Mouse (Mus musculus) limb, embryonic 13.5 days (tissue): ENCODE results near the gene Enox1. TPM values are rescaled to one million over a fixed set of nuclear protein-coding genes. Genes with fewer than 3 reads are reported as not detected.

Source experiments
- ATAC-seq: fragments of 200-750 bp; cut with Nextera tagmentation; 2 replicates; pipeline ENCODE4 v1.8.0; 2017; ENCODE audit warnings: low read depth, moderate number of reproducible peaks, moderate TSS enrichment; ENCODE audit not compliant: low FRiP score
- H3K27ac ChIP-seq: fragments of 300-500 bp; sonication (generic); 2 replicates; pipeline ENCODE4 v1.5.1; 2015; ENCODE audit warnings: inconsistent platforms, mild to moderate bottlenecking, moderate library complexity
- H3K27me3 ChIP-seq: fragments of 300-500 bp; sonication (generic); 2 replicates; pipeline ENCODE4 v1.6.1; 2015; ENCODE audit warnings: mild to moderate bottlenecking, inconsistent platforms
- H3K36me3 ChIP-seq: fragments of 300-500 bp; sonication (generic); 2 replicates; pipeline ENCODE4 v1.6.1; 2015; ENCODE audit warnings: inconsistent platforms, mild to moderate bottlenecking, moderate library complexity
- H3K4me1 ChIP-seq: fragments of 300-500 bp; sonication (generic); 2 replicates; pipeline ENCODE4 v1.6.1; 2015; ENCODE audit warnings: inconsistent platforms
- H3K4me2 ChIP-seq: fragments of 300-500 bp; sonication (generic); replicated peaks from 2 replicates; pipeline ENCODE4 v1.6.1; 2015; ENCODE audit warnings: inconsistent platforms, mild to moderate bottlenecking, moderate library complexity
- H3K4me3 ChIP-seq: fragments of 300-500 bp; sonication (generic); 2 replicates; pipeline ENCODE4 v1.5.1; 2015; ENCODE audit warnings: moderate library complexity, mild to moderate bottlenecking, inconsistent platforms
- H3K9ac ChIP-seq: fragments of 300-500 bp; sonication (generic); 2 replicates; pipeline ENCODE4 v1.6.1; 2015; ENCODE audit warnings: mild to moderate bottlenecking, inconsistent platforms
- H3K9me3 ChIP-seq: fragments of 300-500 bp; sonication (generic); 2 replicates; pipeline ENCODE4 v1.6.1; 2016; ENCODE audit warnings: inconsistent platforms
- WGBS: fragments of 180-500 bp; shearing (Covaris S2); methylation state at CpG from one replicate; pipeline ENCODE4 v1.1.7; 2015; 5-methylcytosine and 5-hydroxymethylcytosine counted together
- polyA plus RNA-seq: library from polyadenylated mRNA; unstranded; fragments of >200 nt; fragmentation: Nextera tagmentation; extraction: Ambion mirVana; gene quantifications from 2 replicates; pipeline ENCODE4 v1.2.1, GENCODE M21; 2015

The Enox1 gene
- polyA plus RNA-seq, 1 experiment from 2014 or later: 18.9 TPM

GRCm38 (mm10) chr14:77596216-77597175 lies 439.9 kb downstream of the Enox1 start:
- no peak overlapping the region for H3K4me2 ChIP-seq
- no peaks in the 10 kb centered on the region for H3K27me3 ChIP-seq
- H3K4me3 ChIP-seq: no peak overlapping the region
- H3K9ac ChIP-seq: no peak overlapping the region
- H3K36me3 ChIP-seq: no peaks in the 10 kb centered on the region
- H3K27ac ChIP-seq: no peak overlapping the region
- peaks cover 12% of the 10 kb centered on the region for H3K4me1 ChIP-seq
- H3K9me3 ChIP-seq: no peaks in the 10 kb centered on the region
- ATAC-seq: no peak
- WGBS: 86% methylated on average over 14 of the region's 14 CpGs

DNA sequence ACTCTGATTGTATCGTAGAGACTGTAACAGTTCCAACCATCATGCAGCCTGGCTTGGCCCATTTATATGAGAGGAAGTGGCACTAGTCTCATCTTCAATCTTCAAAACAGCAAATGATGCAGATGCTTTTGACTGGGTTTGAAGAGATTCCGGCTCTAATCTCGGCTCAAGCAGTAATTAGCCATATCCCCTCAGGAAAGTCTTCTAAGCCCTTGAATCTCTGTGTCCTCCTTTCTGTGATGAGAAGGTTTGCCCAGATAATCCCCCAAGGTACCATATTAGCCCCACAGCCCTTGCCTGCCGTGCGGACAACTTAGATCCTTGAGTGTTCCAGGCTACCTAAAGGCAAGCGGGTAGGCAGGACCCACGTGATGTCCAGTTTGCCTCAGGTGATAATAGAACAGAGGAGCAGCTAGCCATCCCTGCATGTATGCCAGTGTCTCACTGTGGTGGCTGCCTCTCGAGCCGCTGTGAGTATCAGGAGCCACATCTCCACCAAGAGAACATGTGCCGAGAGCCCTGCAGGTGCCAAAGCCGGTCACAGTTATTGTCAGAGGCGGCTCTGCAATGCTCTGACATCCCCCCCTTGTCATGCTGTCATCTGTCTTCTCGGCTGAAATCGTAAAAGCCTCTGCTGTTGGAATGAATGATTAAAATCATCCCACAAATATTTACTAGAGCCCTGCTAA lies 442.6 kb downstream of the Enox1 start:
- H3K9me3 ChIP-seq: no peaks in the 10 kb centered on the region
- H3K27ac ChIP-seq: no peak overlapping the region
- ATAC-seq: no peak
- H3K9ac ChIP-seq: no peak overlapping the region
- H3K36me3 ChIP-seq: no peaks in the 10 kb centered on the region
- H3K4me1 ChIP-seq: peaks cover 12% of the 10 kb centered on the region
- no peaks in the 10 kb centered on the region for H3K27me3 ChIP-seq
- no peak overlapping the region for H3K4me2 ChIP-seq
- H3K4me3 ChIP-seq: no peak overlapping the region
- 45% methylated on average over 14 of the region's 14 CpGs for WGBS

- no peak for ATAC-seq
- H3K4me3 ChIP-seq: no peak overlapping the region
- H3K9ac ChIP-seq: no peak overlapping the region
- 93% methylated on average over 1 of the region's 1 CpGs for WGBS
- no peaks in the 10 kb centered on the region for H3K36me3 ChIP-seq
- H3K27ac ChIP-seq: no peak overlapping the region
- no peaks in the 10 kb centered on the region for H3K9me3 ChIP-seq
- H3K27me3 ChIP-seq: no peaks in the 10 kb centered on the region
- no peak overlapping the region for H3K4me2 ChIP-seq
- peaks cover 12% of the 10 kb centered on the region for H3K4me1 ChIP-seq
Measured at GRCm38 (mm10) chr14:77600773-77601172, 444.2 kb downstream of the Enox1 start.

DNA sequence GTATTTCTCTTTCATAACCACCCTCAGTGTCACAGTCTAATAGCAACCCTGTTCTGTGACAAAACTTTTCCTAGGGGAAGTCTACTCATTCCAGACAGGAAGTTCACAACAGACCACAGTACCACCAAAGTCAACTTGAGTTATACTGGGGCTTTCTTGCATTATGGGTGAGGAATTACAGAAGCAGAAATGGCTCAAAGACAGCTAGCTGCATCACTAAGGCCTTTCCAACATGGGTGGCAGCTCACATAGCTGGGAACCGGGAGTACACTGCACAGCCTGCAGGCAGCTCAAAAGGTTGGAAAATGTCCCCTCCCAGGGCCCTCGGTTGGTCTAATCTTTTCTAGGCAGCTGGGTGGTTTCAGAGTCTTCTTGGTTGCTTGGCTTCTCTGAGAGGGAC lies 444.9 kb downstream of the Enox1 start:
- Histone ChIP-seq H3K9ac (no peak overlapping the region), H3K4me3 (no peak overlapping the region), H3K9me3 (no peaks in the 10 kb centered on the region), H3K36me3 (no peaks in the 10 kb centered on the region), H3K4me2 (no peak overlapping the region), H3K4me1 (peaks cover 12% of the 10 kb centered on the region), H3K27me3 (no peaks in the 10 kb centered on the region), H3K27ac (no peak overlapping the region)
- ATAC-seq: no peak
- WGBS: 85% methylated on average over 2 of the region's 2 CpGs

DNA sequence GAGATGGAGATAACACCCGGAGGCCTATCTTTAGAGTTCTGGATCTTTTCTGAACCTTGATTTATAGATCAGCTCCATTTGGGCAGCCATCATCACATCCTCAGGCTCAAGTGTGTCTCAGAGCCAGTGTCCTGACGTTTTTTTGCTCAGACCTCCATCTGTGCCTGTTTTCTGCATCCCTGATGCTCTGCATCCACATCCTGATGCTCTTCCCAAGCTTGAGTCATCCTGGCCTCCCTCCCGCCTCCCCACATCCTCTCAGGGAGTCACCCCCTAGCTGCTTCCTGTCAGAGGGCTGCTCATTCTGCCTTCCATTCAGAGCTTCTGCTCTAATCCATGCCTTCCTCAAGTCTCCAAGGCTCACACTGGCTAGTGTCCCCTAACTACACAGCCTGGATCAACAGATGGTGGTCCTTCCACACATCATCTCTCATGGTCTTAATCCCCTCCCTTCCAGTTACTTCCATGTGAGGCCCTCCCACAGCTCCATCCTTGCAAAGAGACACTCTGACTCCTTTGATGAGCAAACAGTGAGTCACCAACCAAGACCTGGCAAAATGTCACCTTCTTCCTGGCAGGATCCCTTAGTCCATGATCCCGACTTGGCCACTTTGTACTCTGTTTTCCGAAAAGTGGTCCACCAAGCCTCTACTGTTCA lies 451.7 kb downstream of the Enox1 start:
- H3K4me3 ChIP-seq: no peak overlapping the region
- no peak for ATAC-seq
- no peak overlapping the region for H3K9ac ChIP-seq
- H3K36me3 ChIP-seq: no peaks in the 10 kb centered on the region
- WGBS: 82% methylated on average over 5 of the region's 5 CpGs
- no peaks in the 10 kb centered on the region for H3K9me3 ChIP-seq
- H3K27ac ChIP-seq: no peak overlapping the region
- H3K4me2 ChIP-seq: no peak overlapping the region
- no peaks in the 10 kb centered on the region for H3K27me3 ChIP-seq
- H3K4me1 ChIP-seq: no peaks in the 10 kb centered on the region

DNA sequence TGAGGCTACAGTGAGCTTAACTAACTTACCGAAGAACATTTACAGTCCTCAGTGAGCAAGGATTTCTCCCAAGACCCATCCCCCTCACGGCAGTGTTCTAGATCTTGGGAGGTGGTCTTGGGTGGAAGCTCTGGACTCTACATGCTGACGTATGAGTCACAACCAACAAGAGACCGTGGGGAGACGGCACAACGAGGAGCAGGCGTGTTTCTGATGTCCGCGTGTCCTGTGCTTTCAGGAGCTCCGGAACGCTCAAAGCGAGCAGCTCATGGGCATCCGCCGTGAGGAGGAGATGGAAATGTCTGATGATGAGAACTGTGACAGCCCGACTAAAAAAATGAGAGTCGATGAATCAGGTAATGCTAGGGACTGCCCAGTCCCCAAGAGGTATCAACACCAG lies 458.6 kb downstream of the Enox1 start:
- no peak for ATAC-seq
- Histone ChIP-seq H3K9me3 (no peaks in the 10 kb centered on the region), H3K27me3 (no peaks in the 10 kb centered on the region), H3K4me3 (no peak overlapping the region), H3K9ac (no peak overlapping the region), H3K27ac (no peak overlapping the region), H3K36me3 (no peaks in the 10 kb centered on the region), H3K4me2 (no peak overlapping the region), H3K4me1 (peaks cover 34% of the 10 kb centered on the region)
- WGBS: 89% methylated on average over 16 of the region's 16 CpGs

DNA sequence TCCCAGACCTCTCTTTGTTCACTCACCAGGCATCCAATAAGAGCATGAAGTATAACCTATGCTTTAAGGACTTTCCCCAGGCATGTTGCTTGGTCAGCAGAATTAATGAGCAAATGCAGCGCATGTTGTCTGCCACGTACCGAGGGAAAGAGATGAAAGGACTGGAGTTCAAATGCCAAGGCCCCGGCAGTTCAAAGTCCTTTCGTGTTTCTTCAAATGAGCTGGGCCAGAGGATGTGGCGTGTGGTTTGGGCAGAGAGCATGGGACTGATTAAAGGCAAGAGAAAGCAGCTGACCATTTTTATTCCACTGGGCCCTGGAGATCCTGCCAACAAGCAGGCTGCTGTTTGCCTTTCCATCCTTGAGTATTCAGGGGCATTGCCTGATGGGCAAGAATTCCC lies 460.7 kb downstream of the Enox1 start:
- Histone ChIP-seq H3K4me2 (no peak overlapping the region), H3K27me3 (no peaks in the 10 kb centered on the region), H3K9ac (no peak overlapping the region), H3K36me3 (no peaks in the 10 kb centered on the region), H3K4me1 (peaks cover 44% of the 10 kb centered on the region), H3K9me3 (no peaks in the 10 kb centered on the region), H3K4me3 (no peak overlapping the region), H3K27ac (peak overlapping the region; percentile 44; the same call in 1 of the 2 replicates)
- 21% methylated on average over 6 of the region's 6 CpGs for WGBS
- ATAC-seq: 0 out of 2 replicates have a peak, but pooled peaks have one; percentile 33

- H3K9ac ChIP-seq: no peak overlapping the region
- H3K27me3 ChIP-seq: no peaks in the 10 kb centered on the region
- peaks cover 44% of the 10 kb centered on the region for H3K4me1 ChIP-seq
- H3K27ac ChIP-seq: no peak overlapping the region; the same call in 1 of the 2 replicates
- WGBS: 65% methylated on average over 11 of the region's 13 CpGs
- H3K4me2 ChIP-seq: no peak overlapping the region
- no peaks in the 10 kb centered on the region for H3K9me3 ChIP-seq
- H3K4me3 ChIP-seq: no peak overlapping the region
- ATAC-seq: no peak
- H3K36me3 ChIP-seq: no peaks in the 10 kb centered on the region
Measured at GRCm38 (mm10) chr14:77618131-77618805, 461.7 kb downstream of the Enox1 start.

DNA sequence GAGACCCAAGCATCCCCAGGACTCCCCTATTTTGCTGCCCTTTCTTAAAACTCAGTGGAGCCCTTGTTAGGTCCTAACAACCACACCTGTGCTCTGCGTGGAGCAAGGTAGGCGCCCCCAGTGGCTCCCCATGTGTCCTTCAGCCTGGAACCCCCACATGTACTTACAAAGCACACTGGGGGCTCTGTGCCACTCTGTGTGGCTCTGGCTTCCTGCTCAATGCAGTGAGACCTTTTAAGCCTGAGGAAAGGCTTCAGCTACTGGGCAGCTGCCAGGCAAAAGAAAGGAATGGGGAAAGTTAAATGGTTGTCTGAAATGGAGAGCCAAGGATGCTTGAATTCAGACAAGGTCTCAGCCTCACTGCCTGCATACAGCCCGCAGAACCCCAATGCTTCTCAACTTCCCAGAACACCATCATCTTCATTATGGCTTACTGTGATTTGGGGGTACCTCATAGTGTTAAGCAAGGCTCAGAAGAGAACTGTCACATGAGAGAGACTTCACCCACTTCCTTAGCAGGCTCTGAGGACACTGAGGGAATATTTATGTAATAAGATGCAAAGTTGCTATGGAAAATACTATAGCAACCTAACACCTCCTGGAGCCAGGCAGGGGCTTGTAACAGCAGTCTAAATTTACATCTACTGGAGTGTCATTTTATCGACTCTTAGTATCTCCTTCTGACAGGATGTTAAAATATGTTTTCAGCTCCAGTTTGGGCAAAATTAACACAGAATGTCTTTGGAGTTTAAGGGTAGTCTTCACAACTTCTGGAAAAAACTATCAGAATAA lies 465.1 kb downstream of the Enox1 start:
- Histone ChIP-seq H3K9ac (no peak overlapping the region), H3K4me2 (no peak overlapping the region), H3K27me3 (no peaks in the 10 kb centered on the region), H3K4me3 (no peak overlapping the region), H3K36me3 (no peaks in the 10 kb centered on the region), H3K4me1 (peaks cover 30% of the 10 kb centered on the region), H3K27ac (no peak overlapping the region), H3K9me3 (no peaks in the 10 kb centered on the region)
- 70% methylated on average over 4 of the region's 4 CpGs for WGBS
- no peak for ATAC-seq

DNA sequence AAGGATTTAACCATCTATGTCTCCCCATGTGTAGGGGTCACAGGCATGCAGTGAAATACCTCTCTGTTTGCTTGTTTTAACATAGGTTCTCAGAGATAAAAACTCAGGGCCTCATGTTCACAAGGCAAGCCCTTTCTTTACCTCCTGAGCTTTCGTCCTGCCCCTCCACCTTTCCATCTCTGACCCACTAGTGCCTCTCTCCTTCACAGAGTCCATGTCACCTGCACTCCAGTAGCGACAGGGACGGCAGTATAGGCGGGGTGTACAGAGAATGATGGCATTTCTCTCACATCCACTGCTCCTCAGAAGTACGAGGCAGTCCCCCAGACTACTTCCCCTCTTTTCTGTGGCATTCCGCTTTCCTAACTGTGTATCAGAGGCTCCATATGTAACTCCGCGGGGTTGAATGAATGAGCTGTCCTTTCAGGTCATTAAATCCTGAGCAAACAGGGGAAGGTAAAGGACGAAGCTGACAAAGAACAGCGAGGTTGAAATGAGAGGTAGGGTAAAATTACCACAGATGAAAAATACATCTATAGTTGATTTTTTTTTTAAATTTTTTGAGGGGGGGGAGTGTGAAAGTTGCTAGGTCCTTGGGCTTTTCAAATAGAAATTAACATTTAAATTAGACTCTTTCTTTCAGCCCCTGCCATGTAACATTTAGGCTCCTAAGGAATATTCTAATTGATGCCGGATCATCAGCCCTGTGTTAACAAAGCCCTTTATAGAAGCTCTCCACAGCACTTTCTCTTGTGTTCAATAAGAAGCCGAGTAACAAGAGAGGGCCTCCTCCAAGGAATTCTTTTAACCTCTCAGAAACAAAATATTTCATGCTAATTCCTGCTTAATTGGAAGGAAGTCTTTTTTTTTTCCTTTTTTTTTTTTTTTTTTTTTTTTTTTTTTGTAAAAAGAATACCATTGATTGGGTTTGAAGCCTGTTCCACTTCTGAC lies 470.3 kb downstream of the Enox1 start:
- peaks cover 9% of the 10 kb centered on the region for H3K4me1 ChIP-seq
- no peak overlapping the region for H3K4me3 ChIP-seq
- H3K4me2 ChIP-seq: no peak overlapping the region
- no peak overlapping the region for H3K9ac ChIP-seq
- WGBS: 56% methylated on average over 12 of the region's 12 CpGs
- H3K27me3 ChIP-seq: no peaks in the 10 kb centered on the region
- ATAC-seq: no peak
- no peak overlapping the region for H3K27ac ChIP-seq
- no peaks in the 10 kb centered on the region for H3K9me3 ChIP-seq
- no peaks in the 10 kb centered on the region for H3K36me3 ChIP-seq
